16 mouse cellular contexts compared by ENCODE assay signal in genomic region chr13:71174335-71174734, GRCm38 (mm10).
"Had no signal": no experiment of that assay in that cellular context is flagged by ENCODE, and none has a peak within 500 bp of the region (broad histone marks: within the 10 kb centered on the region; RNA-seq: fewer than 3 reads in every experiment).

No protein-coding gene starts in this region.

- H3K4me1 ChIP-seq: neural tube, embryonic 13.5 days; neural tube, embryonic 15.5 days; stomach, embryonic 15.5 days had no signal

- H3K4me3 ChIP-seq: neural tube, embryonic 13.5 days; neural tube, embryonic 15.5 days; stomach, embryonic 15.5 days had no signal

- H3K4me2 ChIP-seq: neural tube, embryonic 13.5 days; neural tube, embryonic 15.5 days; stomach, embryonic 15.5 days had no signal

- H3K36me3 ChIP-seq: neural tube, embryonic 13.5 days; neural tube, embryonic 15.5 days; stomach, embryonic 15.5 days had no signal

- H3K9ac ChIP-seq: neural tube, embryonic 13.5 days; neural tube, embryonic 15.5 days; stomach, embryonic 15.5 days had no signal

- H3K27me3 ChIP-seq: neural tube, embryonic 13.5 days; stomach, embryonic 15.5 days had no signal

- DNase-seq: retina, postnatal 1 day; right cerebral cortex, adult 18-20 months; right cerebral cortex, postnatal 14 days; right cerebral cortex, postnatal 25 days; right cerebral cortex, postnatal 4 days; spleen, adult 18-20 months; thymus, adult 18-20 months; thymus, adult 2 months; thymus, postnatal 14 days; thymus, postnatal 25 days; thymus, postnatal 36 days; thymus, postnatal 4 days had no signal

- H3K9me3 ChIP-seq: neural tube, embryonic 13.5 days; neural tube, embryonic 15.5 days; stomach, embryonic 15.5 days had no signal

- H3K27ac ChIP-seq: neural tube, embryonic 13.5 days; neural tube, embryonic 15.5 days; stomach, embryonic 15.5 days; stomach, postnatal 0 days had no signal
